Mouse (Mus musculus): ENCODE measurements around the gene Ank3. TPM values are rescaled to one million over a fixed set of nuclear protein-coding genes. Genes with fewer than 3 reads are reported as not detected.

Ank3 gene
- polyA plus RNA-seq, 1 experiment from 2014 or later: 13.4 TPM

DNA sequence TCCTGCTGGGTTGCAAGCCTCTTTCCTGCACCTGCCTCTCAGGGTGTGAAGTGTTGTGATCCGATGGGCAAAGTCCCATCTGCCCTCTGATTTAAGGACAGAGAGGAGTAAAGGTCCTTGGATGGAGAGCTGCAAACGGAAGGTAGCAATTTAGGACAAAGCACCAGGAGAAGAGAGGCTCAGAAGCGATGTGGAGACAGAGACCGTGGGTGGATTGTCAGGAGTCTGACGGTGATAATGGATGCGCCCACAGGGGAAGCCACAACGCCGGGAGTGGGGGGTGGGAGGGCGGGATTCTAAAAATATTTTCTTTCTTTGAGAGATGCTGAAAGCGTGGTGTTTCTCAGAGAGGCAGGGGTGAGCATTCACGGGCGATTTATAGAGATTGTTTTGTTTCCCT lies 206.6 kb downstream of the Ank3 start:
- Histone ChIP-seq H3K27me3 (replicated peaks; ENCODE audit: control insufficient read depth, insufficient read depth, low read length) (no peaks in the 10 kb centered on the region), H3K4me3 (ENCODE audit: low read depth, low read length) (no peak overlapping the region), H3K4me2 (no peak overlapping the region), H3K9ac (ENCODE audit: low read depth, low read length) (no peak overlapping the region), H3K27ac (ENCODE audit: low read depth, low read length) (no peak overlapping the region), H3K36me3 (ENCODE audit: control insufficient read depth, insufficient read depth, low read length) (no peaks in the 10 kb centered on the region), H3K4me1 (replicated peaks; ENCODE audit: control insufficient read depth, insufficient read depth, low read length) (no peaks in the 10 kb centered on the region), H3K9me3 (ENCODE audit: control insufficient read depth, low read length) (no peaks in the 10 kb centered on the region)
- 53% methylated on average over 12 of the region's 12 CpGs for WGBS
- DNase-seq (ENCODE audit: low spot score): no peak
- no peak for ATAC-seq (replicated peaks; ENCODE audit: low FRiP score)

GRCm38 (mm10) chr10:69607611-69608119 lies 209.1 kb downstream of the Ank3 start:
- H3K4me3 ChIP-seq (ENCODE audit: low read depth, low read length): no peak overlapping the region
- DNase-seq (ENCODE audit: low spot score): no peak
- H3K27me3 ChIP-seq (replicated peaks; ENCODE audit: control insufficient read depth, insufficient read depth, low read length): no peaks in the 10 kb centered on the region
- no peaks in the 10 kb centered on the region for H3K4me1 ChIP-seq (replicated peaks; ENCODE audit: control insufficient read depth, insufficient read depth, low read length)
- no peaks in the 10 kb centered on the region for H3K36me3 ChIP-seq (ENCODE audit: control insufficient read depth, insufficient read depth, low read length)
- no peak overlapping the region for H3K9ac ChIP-seq (ENCODE audit: low read depth, low read length)
- H3K9me3 ChIP-seq (ENCODE audit: control insufficient read depth, low read length): no peaks in the 10 kb centered on the region
- WGBS: 69% methylated on average over 14 of the region's 14 CpGs
- no peak overlapping the region for H3K4me2 ChIP-seq
- ATAC-seq (replicated peaks; ENCODE audit: low FRiP score): no peak
- no peak overlapping the region for H3K27ac ChIP-seq (ENCODE audit: low read depth, low read length)

DNA sequence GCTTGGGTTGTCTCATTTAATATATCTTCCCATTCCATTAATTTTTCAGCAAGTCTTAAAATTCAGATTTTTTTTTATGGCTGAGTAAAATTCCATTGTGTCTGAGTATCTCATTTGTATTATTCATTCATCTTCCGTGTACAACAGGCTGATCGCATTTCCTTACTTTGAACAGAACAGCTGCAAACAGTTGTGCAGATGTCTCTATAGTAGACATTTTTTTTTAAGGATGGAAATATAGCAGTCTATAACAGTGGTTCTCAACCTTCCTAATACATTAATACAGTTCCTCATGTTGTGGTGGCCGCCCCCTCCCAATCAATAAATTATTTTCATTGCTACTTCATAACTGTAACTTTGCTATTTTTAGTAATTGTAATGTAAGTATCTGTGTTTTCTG lies 212.7 kb downstream of the Ank3 start:
- Histone ChIP-seq H3K4me2 (no peak overlapping the region), H3K9ac (ENCODE audit: low read depth, low read length) (no peak overlapping the region), H3K36me3 (ENCODE audit: control insufficient read depth, insufficient read depth, low read length) (no peaks in the 10 kb centered on the region), H3K27ac (ENCODE audit: low read depth, low read length) (no peak overlapping the region), H3K4me3 (ENCODE audit: low read depth, low read length) (no peak overlapping the region), H3K27me3 (replicated peaks; ENCODE audit: control insufficient read depth, insufficient read depth, low read length) (no peaks in the 10 kb centered on the region), H3K4me1 (replicated peaks; ENCODE audit: control insufficient read depth, insufficient read depth, low read length) (no peaks in the 10 kb centered on the region), H3K9me3 (ENCODE audit: control insufficient read depth, low read length) (no peaks in the 10 kb centered on the region)
- ATAC-seq (replicated peaks; ENCODE audit: low FRiP score): no peak
- WGBS: 93% methylated on average over 3 of the region's 3 CpGs
- no peak for DNase-seq (ENCODE audit: low spot score)

GRCm38 (mm10) chr10:69611839-69612340 lies 213.3 kb downstream of the Ank3 start:
- Histone ChIP-seq H3K4me2 (no peak overlapping the region), H3K27ac (ENCODE audit: low read depth, low read length) (no peak overlapping the region), H3K4me1 (replicated peaks; ENCODE audit: control insufficient read depth, insufficient read depth, low read length) (no peaks in the 10 kb centered on the region), H3K27me3 (replicated peaks; ENCODE audit: control insufficient read depth, insufficient read depth, low read length) (no peaks in the 10 kb centered on the region), H3K9ac (ENCODE audit: low read depth, low read length) (no peak overlapping the region), H3K36me3 (ENCODE audit: control insufficient read depth, insufficient read depth, low read length) (no peaks in the 10 kb centered on the region), H3K4me3 (ENCODE audit: low read depth, low read length) (no peak overlapping the region), H3K9me3 (ENCODE audit: control insufficient read depth, low read length) (no peaks in the 10 kb centered on the region)
- ATAC-seq (replicated peaks; ENCODE audit: low FRiP score) (no peak), DNase-seq (ENCODE audit: low spot score) (no peak)
- WGBS: 67% methylated on average over 5 of the region's 5 CpGs

GRCm38 (mm10) chr10:69616953-69617352 lies 218.4 kb downstream of the Ank3 start:
- H3K27me3 ChIP-seq (replicated peaks; ENCODE audit: control insufficient read depth, insufficient read depth, low read length): no peaks in the 10 kb centered on the region
- no peaks in the 10 kb centered on the region for H3K4me1 ChIP-seq (replicated peaks; ENCODE audit: control insufficient read depth, insufficient read depth, low read length)
- H3K9ac ChIP-seq (ENCODE audit: low read depth, low read length): no peak overlapping the region
- H3K4me2 ChIP-seq: no peak overlapping the region
- H3K36me3 ChIP-seq (ENCODE audit: control insufficient read depth, insufficient read depth, low read length): no peaks in the 10 kb centered on the region
- 71% methylated on average over 3 of the region's 3 CpGs for WGBS
- H3K9me3 ChIP-seq (ENCODE audit: control insufficient read depth, low read length): no peaks in the 10 kb centered on the region
- no peak overlapping the region for H3K4me3 ChIP-seq (ENCODE audit: low read depth, low read length)
- ATAC-seq (replicated peaks; ENCODE audit: low FRiP score) (no peak), DNase-seq (ENCODE audit: low spot score) (no peak)
- no peak overlapping the region for H3K27ac ChIP-seq (ENCODE audit: low read depth, low read length)

GRCm38 (mm10) chr10:69617537-69618112 lies 219.1 kb downstream of the Ank3 start:
- H3K4me1 ChIP-seq (replicated peaks; ENCODE audit: control insufficient read depth, insufficient read depth, low read length): no peaks in the 10 kb centered on the region
- WGBS: 88% methylated on average over 16 of the region's 16 CpGs
- no peak overlapping the region for H3K4me2 ChIP-seq

DNA sequence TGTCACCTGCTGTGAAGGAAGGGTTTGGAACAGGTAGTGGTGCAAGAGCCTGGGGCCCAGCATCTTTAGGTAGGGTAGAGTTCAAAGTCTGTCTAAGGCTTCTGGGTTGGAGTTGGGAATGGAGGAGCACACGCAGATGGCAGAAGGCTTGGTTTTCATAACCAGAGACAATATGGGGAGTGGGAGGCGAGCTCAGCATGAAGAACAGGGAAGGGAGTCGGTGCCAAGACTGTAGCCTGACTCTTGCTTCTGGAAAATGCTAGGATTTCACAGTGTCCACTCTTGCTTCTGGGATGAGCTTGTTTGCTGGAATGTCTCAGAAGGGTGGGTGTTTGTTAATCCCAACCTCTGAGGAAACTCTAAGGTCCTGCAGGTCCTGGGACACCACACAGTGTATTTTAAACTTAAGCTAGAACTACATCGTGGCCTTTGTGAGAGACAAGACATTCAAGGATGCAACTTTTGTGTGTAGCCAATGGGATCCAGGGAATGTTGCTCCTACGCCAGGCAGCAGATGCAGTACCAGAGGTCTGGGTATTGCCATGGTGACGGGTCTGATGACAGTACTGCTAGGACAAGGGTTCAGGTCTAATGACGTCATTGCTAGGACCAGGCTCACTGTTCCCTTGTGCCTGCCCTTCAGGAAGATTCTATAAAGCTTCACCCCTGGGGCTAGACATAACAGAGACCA lies 222.3 kb downstream of the Ank3 start:
- H3K27ac ChIP-seq (ENCODE audit: low read depth, low read length): no peak overlapping the region
- H3K4me1 ChIP-seq (replicated peaks; ENCODE audit: control insufficient read depth, insufficient read depth, low read length): no peaks in the 10 kb centered on the region
- no peaks in the 10 kb centered on the region for H3K9me3 ChIP-seq (ENCODE audit: control insufficient read depth, low read length)
- ATAC-seq (replicated peaks; ENCODE audit: low FRiP score): no peak
- no peak overlapping the region for H3K4me2 ChIP-seq
- H3K4me3 ChIP-seq (ENCODE audit: low read depth, low read length): no peak overlapping the region
- no peak for DNase-seq (ENCODE audit: low spot score)
- no peaks in the 10 kb centered on the region for H3K27me3 ChIP-seq (replicated peaks; ENCODE audit: control insufficient read depth, insufficient read depth, low read length)
- 74% methylated on average over 7 of the region's 7 CpGs for WGBS
- no peaks in the 10 kb centered on the region for H3K36me3 ChIP-seq (ENCODE audit: control insufficient read depth, insufficient read depth, low read length)
- H3K9ac ChIP-seq (ENCODE audit: low read depth, low read length): no peak overlapping the region

More at GRCm38 (mm10) chr10:69617537-69618112, 219.1 kb downstream of the Ank3 start:
- H3K27me3 ChIP-seq (replicated peaks; ENCODE audit: control insufficient read depth, insufficient read depth, low read length): no peaks in the 10 kb centered on the region
- ATAC-seq (replicated peaks; ENCODE audit: low FRiP score) (no peak), DNase-seq (ENCODE audit: low spot score) (no peak)
- H3K36me3 ChIP-seq (ENCODE audit: control insufficient read depth, insufficient read depth, low read length): no peaks in the 10 kb centered on the region
- H3K9ac ChIP-seq (ENCODE audit: low read depth, low read length): no peak overlapping the region
- no peak overlapping the region for H3K4me3 ChIP-seq (ENCODE audit: low read depth, low read length)
- H3K27ac ChIP-seq (ENCODE audit: low read depth, low read length): no peak overlapping the region
- no peaks in the 10 kb centered on the region for H3K9me3 ChIP-seq (ENCODE audit: control insufficient read depth, low read length)

DNA sequence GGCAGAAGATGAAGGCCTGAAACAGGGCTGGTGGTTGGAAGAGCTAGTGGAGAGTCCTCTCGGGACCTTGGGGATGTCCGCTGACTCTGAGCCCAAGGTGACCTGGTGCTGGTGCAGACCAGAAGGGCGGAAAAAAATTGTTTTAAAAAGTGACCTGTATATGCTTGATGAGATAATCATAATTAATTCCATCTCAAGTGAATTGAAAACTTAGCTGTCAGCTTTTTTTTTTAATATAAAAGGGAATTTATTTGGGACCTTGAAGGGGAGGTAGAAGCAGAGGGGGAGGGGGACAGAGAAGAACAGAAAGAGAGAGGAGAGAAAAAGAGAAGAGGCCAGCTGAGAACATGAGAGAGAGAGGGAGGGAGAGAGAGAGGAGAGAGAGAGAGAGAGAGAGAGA lies 229.2 kb downstream of the Ank3 start:
- no peak for ATAC-seq (replicated peaks; ENCODE audit: low FRiP score)

DNA sequence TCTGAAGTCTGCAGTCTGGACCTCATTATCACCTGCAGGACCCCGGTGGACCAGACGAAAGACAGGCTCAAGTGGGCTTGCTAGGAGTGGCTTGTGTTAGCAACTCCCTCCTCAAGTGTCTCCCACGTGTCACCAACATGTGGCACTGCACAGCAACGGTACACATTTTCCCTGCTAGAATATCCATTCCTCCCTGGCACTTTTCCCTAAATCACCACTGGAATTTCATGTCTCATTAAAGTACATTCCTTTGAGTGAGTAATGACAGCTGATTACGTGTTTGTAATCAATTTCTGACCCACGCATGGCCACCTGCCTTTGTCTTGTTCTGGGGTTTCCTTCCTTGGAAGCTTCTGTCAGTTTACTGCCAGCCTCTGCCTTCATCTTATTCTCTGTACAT lies 230.2 kb downstream of the Ank3 start:
- Histone ChIP-seq H3K27ac (ENCODE audit: low read depth, low read length) (no peak overlapping the region), H3K9me3 (ENCODE audit: control insufficient read depth, low read length) (no peaks in the 10 kb centered on the region), H3K4me2 (no peak overlapping the region), H3K4me1 (replicated peaks; ENCODE audit: control insufficient read depth, insufficient read depth, low read length) (no peaks in the 10 kb centered on the region), H3K36me3 (ENCODE audit: control insufficient read depth, insufficient read depth, low read length) (no peaks in the 10 kb centered on the region), H3K27me3 (replicated peaks; ENCODE audit: control insufficient read depth, insufficient read depth, low read length) (no peaks in the 10 kb centered on the region), H3K4me3 (ENCODE audit: low read depth, low read length) (no peak overlapping the region), H3K9ac (ENCODE audit: low read depth, low read length) (no peak overlapping the region)
- no peak for DNase-seq (ENCODE audit: low spot score)
- 56% methylated on average over 6 of the region's 6 CpGs for WGBS
- ATAC-seq (replicated peaks; ENCODE audit: low FRiP score): no peak

More for the DNA sequence above, 229.2 kb downstream of the Ank3 start:
- Histone ChIP-seq H3K9ac (ENCODE audit: low read depth, low read length) (no peak overlapping the region), H3K27me3 (replicated peaks; ENCODE audit: control insufficient read depth, insufficient read depth, low read length) (no peaks in the 10 kb centered on the region), H3K4me3 (ENCODE audit: low read depth, low read length) (no peak overlapping the region), H3K4me2 (no peak overlapping the region), H3K4me1 (replicated peaks; ENCODE audit: control insufficient read depth, insufficient read depth, low read length) (no peaks in the 10 kb centered on the region), H3K27ac (ENCODE audit: low read depth, low read length) (no peak overlapping the region), H3K36me3 (ENCODE audit: control insufficient read depth, insufficient read depth, low read length) (no peaks in the 10 kb centered on the region), H3K9me3 (ENCODE audit: control insufficient read depth, low read length) (no peaks in the 10 kb centered on the region)
- DNase-seq (ENCODE audit: low spot score): no peak
- 91% methylated on average over 3 of the region's 3 CpGs for WGBS

Data from liver, embryonic 11.5 days (tissue).